Mouse (Mus musculus) erythroid progenitor cell, adult 5-6 weeks (primary cell): Measurements from ENCODE around the gene Zfp706. TPM values are rescaled to one million over a fixed set of nuclear protein-coding genes. Genes with fewer than 3 reads are reported as not detected.

Experiments used
- ATAC-seq: replicated peaks from 2 replicates; pipeline ENCODE4 v1.8.0; 2016; ENCODE audit warnings: moderate number of reproducible peaks, mild to moderate bottlenecking, moderate TSS enrichment, inconsistent platforms; ENCODE audit not compliant: poor library complexity, low FRiP score, severe bottlenecking
- total RNA-seq, 2 experiments: library from RNA; stranded (forward) in 1 of 2; stranded (reverse) in 1 of 2; fragments of 150-400 nt in 1 of 2; fragments of 186-747, 209-891 nt in 1 of 2; gene quantifications; 2 replicates each; pipeline versions ENCODE4 v1.2.3 to v1.2.4; 2015 to 2017; ENCODE audit warnings: low replicate concordance in 2 of 2

The Zfp706 gene
- total RNA-seq, 2 experiments from 2014 or later = 7.3 to 44.9 TPM

DNA sequence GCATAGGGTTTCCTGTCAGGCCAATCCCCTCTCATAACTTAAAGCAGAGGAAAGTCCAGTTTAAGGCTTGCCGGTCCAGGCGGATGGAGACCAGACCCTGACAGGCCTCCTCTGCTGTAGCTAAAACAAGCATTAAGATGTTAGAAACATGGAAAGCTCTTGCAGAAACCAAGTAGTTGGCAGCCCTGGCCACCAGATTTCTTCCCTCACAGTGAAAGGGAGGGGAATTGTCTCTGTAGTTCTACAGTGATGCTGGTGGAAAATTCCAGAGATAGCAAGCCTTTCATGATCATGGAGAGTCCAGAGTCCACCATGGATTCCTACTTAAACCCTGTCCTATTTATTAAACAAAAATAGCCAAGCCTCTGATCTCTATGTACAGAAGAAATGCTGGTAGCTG, 57.3 kb downstream of the Zfp706 start:
- no peak for ATAC-seq

DNA sequence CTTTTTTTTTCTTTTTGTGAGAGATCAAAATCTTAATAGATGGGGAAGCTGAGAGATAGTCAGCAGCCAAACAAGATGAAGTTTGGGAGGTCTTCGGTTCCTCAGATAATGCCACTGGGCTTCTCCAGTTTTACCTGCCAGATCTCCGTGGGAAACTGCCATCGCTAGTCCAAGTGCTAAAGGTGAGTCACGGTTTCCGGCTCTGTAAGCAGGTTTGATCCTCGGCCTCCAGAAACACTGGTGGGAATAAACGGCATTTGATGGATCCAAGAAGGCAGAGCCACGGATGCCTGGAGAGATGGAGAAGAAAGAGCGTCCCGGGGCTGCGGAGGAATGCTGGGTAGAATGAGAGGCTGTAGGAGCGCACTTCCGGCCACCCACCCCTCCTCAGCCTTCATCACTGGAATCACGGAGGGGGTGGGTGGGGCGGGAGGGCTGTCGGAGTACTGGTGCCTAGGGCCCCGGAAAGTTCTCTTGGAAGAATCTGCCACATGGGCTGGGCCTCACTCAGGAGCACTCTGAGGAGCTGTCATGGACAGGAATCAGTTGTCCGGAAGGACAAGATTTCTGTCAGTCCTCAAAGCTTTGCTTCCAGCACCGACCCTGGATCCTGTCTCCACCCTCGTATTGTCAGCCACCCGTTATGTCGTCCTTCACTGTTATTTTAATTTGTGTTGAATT, 58.6 kb downstream of the Zfp706 start:
- no peak for ATAC-seq
